Mouse (Mus musculus): Measurements from ENCODE around the gene L3mbtl1.

Gene L3mbtl1

GRCm38 (mm10) chr2:162998528-162999230 lies 55.4 kb downstream of the L3mbtl1 start:
- DNase-seq = peak; percentile 85 to 93

DNA sequence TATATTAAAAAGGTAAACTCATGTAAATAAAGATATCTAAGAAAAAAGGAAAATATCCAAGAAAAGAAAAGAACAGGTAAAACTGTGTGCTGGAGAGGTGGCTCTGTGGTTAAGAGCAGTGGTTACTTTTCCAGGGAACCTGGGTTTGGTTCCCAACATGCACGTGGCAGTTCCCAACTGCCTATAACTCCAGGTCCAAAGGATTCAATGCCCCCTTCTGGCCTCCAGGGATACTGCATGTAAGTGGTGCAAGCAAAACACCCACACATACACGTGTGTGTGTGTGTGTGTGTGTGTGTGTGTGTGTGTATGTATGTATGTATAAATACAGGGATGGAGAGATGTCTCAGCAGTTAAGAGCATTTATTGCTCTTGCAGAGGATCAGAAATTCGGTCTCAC lies 56.5 kb downstream of the L3mbtl1 start:
- peak; percentile 66 to 69 for DNase-seq

DNA sequence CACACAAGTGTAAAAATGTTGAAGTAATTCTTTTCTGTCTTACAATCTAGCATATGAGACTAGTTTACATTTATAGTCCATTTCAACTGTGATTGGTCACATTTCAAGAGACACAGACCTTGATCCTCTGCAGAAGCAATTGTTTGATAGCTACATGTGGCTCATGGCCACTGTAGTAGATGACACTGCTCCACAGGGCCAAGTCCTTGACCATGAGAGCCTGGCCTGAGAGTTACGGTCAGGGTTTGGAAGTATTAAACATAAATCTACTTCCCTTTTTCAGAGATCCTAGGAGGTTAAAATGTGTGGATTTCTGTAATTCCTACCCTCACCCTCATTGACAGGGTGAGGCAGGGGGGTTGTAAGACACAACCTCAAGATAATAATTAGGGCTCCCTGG lies 57.8 kb downstream of the L3mbtl1 start:
- no peak for DNase-seq

DNA sequence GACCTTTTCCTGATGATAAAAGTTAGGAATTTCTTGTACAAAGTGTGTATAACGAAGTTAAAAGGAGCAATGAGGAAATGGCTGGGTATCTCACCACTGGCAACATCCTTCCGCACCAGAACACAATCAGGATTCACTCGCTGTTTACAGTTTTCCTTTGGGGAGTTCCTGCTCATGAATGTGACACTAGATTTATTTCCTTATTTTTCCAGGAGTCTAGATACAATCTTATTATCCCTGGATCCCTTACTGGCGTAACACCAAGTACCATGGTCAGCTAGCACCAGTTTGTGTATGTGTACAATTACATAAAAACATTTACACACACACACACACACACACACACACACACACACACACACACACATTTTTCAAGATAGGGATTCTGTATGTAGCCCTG lies 64.0 kb downstream of the L3mbtl1 start:
- DNase-seq = no peak

DNA sequence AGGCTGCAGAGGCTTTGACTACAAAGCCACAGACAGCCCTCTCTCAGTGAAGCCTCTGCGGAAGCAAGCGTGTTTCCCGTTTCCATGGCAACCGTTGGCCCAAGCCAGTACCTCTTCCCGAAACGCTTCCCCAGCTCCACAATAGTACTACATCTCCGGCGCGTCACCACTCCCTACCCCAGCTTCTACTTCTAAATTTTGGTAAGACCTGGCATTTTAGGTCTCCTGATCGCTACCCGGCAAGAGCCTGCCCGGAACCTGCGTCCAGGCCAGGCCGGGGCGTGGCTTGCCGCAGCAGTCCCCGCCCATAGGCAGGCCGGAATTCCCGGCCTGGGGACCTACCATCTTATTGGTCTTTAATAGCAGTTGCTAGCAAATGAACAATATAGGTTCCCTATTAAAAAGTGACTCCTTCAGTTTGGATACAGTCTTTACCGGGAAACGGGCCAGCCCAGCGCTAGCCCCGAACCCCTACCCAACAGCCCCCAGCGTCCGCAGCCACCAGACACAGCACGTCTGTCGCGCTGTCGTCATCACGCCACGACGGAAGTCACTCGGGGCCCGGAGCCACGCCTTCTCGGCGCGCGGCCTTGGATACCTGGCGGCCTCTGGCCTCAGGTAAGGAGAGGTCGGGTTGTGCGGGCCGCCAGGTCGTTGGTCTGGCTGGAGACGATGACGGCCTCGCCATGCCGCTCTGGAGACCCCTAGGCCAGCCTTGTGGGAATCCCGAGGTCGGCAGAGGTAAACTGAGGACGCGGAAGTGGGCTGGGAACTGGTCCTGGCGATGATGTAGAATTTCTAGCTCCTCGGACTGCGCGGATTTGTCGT lies 73.9 kb downstream of the L3mbtl1 start, which contains the start of gene Ift52:
Ift52 (plus strand) TSS at position 439 of the 828 bp plus-strand sequence.
- DNase-seq = peak; percentile 97
